Mouse (Mus musculus) heart, adult 2 months (tissue): ENCODE results near the gene Flot1. TPM values are rescaled to one million over a fixed set of nuclear protein-coding genes. Genes with fewer than 3 reads are reported as not detected.

Experiments used
- DNase-seq, 2 experiments: peaks; one replicate each; pipeline ENCODE4 v3.0.0; 2021
- H3K27ac ChIP-seq: fragments of 200-600 bp; 2 replicates; pipeline ENCODE4 v1.8.1; 2022
- H3K27me3 ChIP-seq: fragments of 200-500 bp; 2 replicates; pipeline ENCODE4 v1.6.1; 2012; ENCODE audit warnings: mild to moderate bottlenecking, low read length, inconsistent platforms, mixed read lengths; ENCODE audit not compliant: control insufficient read depth, insufficient read depth
- H3K36me3 ChIP-seq: fragments of 200-500 bp; 2 replicates; pipeline ENCODE4 v1.6.1; 2012; ENCODE audit warnings: low read length, inconsistent platforms; ENCODE audit not compliant: control insufficient read depth, insufficient read depth
- H3K4me1 ChIP-seq: fragments of 200-500 bp; 2 replicates; pipeline ENCODE4 v1.6.1; 2011; ENCODE audit warnings: low read length; ENCODE audit not compliant: control insufficient read depth, insufficient read depth
- H3K4me3 ChIP-seq: fragments of 200-600 bp; 2 replicates; pipeline ENCODE4 v1.8.1; 2022
- H3K79me2 ChIP-seq: fragments of 200-500 bp; replicated peaks from 2 replicates; pipeline ENCODE4 v1.6.1; 2012; ENCODE audit warnings: mild to moderate bottlenecking, inconsistent platforms, low read length, moderate library complexity, mixed read lengths; ENCODE audit not compliant: control insufficient read depth, insufficient read depth
- H3K9ac ChIP-seq: fragments of 200-500 bp; 2 replicates; pipeline ENCODE4 v1.6.1; 2012; ENCODE audit warnings: low read depth, mild to moderate bottlenecking, control low read depth, inconsistent platforms, low read length, mixed read lengths
- CTCF ChIP-seq: fragments of 200-600 bp; IDR thresholded peaks from 2 replicates; pipeline ENCODE4 v1.8.1; 2022; ENCODE audit warnings: antibody characterized with exemption, mild to moderate bottlenecking, moderate library complexity
- EP300 ChIP-seq: fragments of 200-500 bp; IDR thresholded peaks from 2 replicates; pipeline ENCODE4 v1.6.1; 2011; ENCODE audit warnings: low read depth, low read length, control low read depth; ENCODE audit not compliant: insufficient read depth
- POLR2A ChIP-seq: fragments of 200-500 bp; IDR thresholded peaks from 2 replicates; pipeline ENCODE4 v1.6.1; 2011; ENCODE audit warnings: mild to moderate bottlenecking, low read depth, low read length, control low read depth; ENCODE audit not compliant: insufficient read depth
- WGBS: fragments of 180-500 bp; shearing (Covaris S2); methylation state at CpG from one replicate; pipeline ENCODE4 v1.1.7; 2018; 5-methylcytosine and 5-hydroxymethylcytosine counted together
- intact Hi-C: fragments of 180-260 bp; cut with DNase I; formaldehyde crosslinking; loops from one replicate; pipeline ENCODE4 v1.15.1; 2025
- polyA plus RNA-seq: library from polyadenylated mRNA; depleted of rRNA; stranded (reverse); fragments of >200 nt; gene quantifications from 2 replicates; pipeline ENCODE4 v1.2.3, GENCODE M21; 2012
- total RNA-seq, 2 experiments: library from RNA; stranded (reverse); gene quantifications; 2 replicates each; pipeline ENCODE4 v1.2.3; 2021

The Flot1 gene
- total and polyA plus RNA-seq, 3 experiments, result 133 to 148 (median 138) TPM

- WGBS, result 76% methylated on average over 2 of the region's 2 CpGs
- TF ChIP-seq POLR2A (no peak), CTCF (peak; percentile 69)
- no peak for DNase-seq
- H3K27me3 ChIP-seq, result no peaks in the 10 kb centered on the region
- H3K4me1 ChIP-seq, result peaks cover 6% of the 10 kb centered on the region
- no peak overlapping the region for H3K27ac ChIP-seq
- no peaks in the 10 kb centered on the region for H3K79me2 ChIP-seq
- no peak overlapping the region for H3K9ac ChIP-seq
- intact Hi-C loops, result no loop called here
- H3K4me3 ChIP-seq, result no peak overlapping the region
- H3K36me3 ChIP-seq, result peaks cover 2% of the 10 kb centered on the region; the same call in 1 of the 2 replicates
These were observed 40.6 kb upstream of the Flot1 start for GRCm38 (mm10) chr17:35782398-35782797.

GRCm38 (mm10) chr17:35782924-35783323 lies 40.1 kb upstream of the Flot1 start:
- intact Hi-C loops, result no loop called here
- Histone ChIP-seq H3K27ac (no peak overlapping the region; the same call in 1 of the 2 replicates), H3K36me3 (peaks cover 2% of the 10 kb centered on the region; the same call in 1 of the 2 replicates), H3K4me1 (peaks cover 3% of the 10 kb centered on the region; the same call in 1 of the 2 replicates), H3K9ac (no peak overlapping the region), H3K4me3 (no peak overlapping the region), H3K79me2 (no peaks in the 10 kb centered on the region), H3K27me3 (no peaks in the 10 kb centered on the region)
- 72% methylated on average over 5 of the region's 5 CpGs for WGBS
- no peak for DNase-seq
- TF ChIP-seq POLR2A (no peak), CTCF (no peak), EP300 (no peak)

- Histone ChIP-seq H3K27me3 (no peaks in the 10 kb centered on the region), H3K4me3 (no peak overlapping the region), H3K36me3 (peaks cover 2% of the 10 kb centered on the region; the same call in 1 of the 2 replicates), H3K27ac (peak overlapping the region; percentile 83), H3K4me1 (peaks cover 3% of the 10 kb centered on the region; the same call in 1 of the 2 replicates), H3K9ac (no peak overlapping the region), H3K79me2 (no peaks in the 10 kb centered on the region)
- TF ChIP-seq POLR2A, result no peak
- no peak for TF ChIP-seq CTCF
- TF ChIP-seq EP300, result no peak
- intact Hi-C loops, result loop anchor here (2.0 kb wide), 1 partner anchor 39 kb away; the partner anchor contains the start of gene Flot1
- no peak for DNase-seq
- 54% methylated on average over 6 of the region's 6 CpGs for WGBS
These were observed 39.1 kb upstream of the Flot1 start for GRCm38 (mm10) chr17:35783944-35784343.

GRCm38 (mm10) chr17:35785140-35785539 lies 37.9 kb upstream of the Flot1 start:
- Histone ChIP-seq H3K27ac (peak overlapping the region; percentile 83), H3K9ac (peak overlapping the region; percentile 62)
- intact Hi-C loops, result loop anchor here (2.0 kb wide), 1 partner anchor 38 kb away; the partner anchor contains the start of gene Flot1

GRCm38 (mm10) chr17:35787493-35787892 lies 35.5 kb upstream of the Flot1 start:
- Histone ChIP-seq H3K79me2 (no peaks in the 10 kb centered on the region), H3K9ac (no peak overlapping the region), H3K27ac (peak overlapping the region; percentile 7), H3K36me3 (peaks cover 2% of the 10 kb centered on the region; the same call in 1 of the 2 replicates), H3K27me3 (no peaks in the 10 kb centered on the region), H3K4me1 (peaks cover 2% of the 10 kb centered on the region; the same call in 1 of the 2 replicates), H3K4me3 (no peak overlapping the region)
- intact Hi-C loops, result loop anchor here (2.0 kb wide), 1 partner anchor 19 kb away; no protein-coding TSS in a partner anchor
- DNase-seq, result no peak
- TF ChIP-seq POLR2A, result no peak
- TF ChIP-seq EP300, result no peak
- TF ChIP-seq CTCF, result no peak

More at GRCm38 (mm10) chr17:35785140-35785539, 37.9 kb upstream of the Flot1 start:
- peaks cover 2% of the 10 kb centered on the region; the same call in 1 of the 2 replicates for H3K36me3 ChIP-seq
- peaks cover 2% of the 10 kb centered on the region; the same call in 1 of the 2 replicates for H3K4me1 ChIP-seq
- WGBS, result 42% methylated on average over 4 of the region's 4 CpGs
- H3K27me3 ChIP-seq, result no peaks in the 10 kb centered on the region
- no peaks in the 10 kb centered on the region for H3K79me2 ChIP-seq
- DNase-seq, result no peak
- peak overlapping the region; percentile 19; the same call in 1 of the 2 replicates for H3K4me3 ChIP-seq
- no peak for TF ChIP-seq EP300
- no peak for TF ChIP-seq CTCF
- 0 out of 2 replicates have a peak, but pooled peaks have one; percentile 31 for TF ChIP-seq POLR2A

GRCm38 (mm10) chr17:35788025-35788424 lies 35.0 kb upstream of the Flot1 start:
- Histone ChIP-seq H3K4me1 (peaks cover 2% of the 10 kb centered on the region; the same call in 1 of the 2 replicates), H3K4me3 (no peak overlapping the region), H3K79me2 (no peaks in the 10 kb centered on the region), H3K9ac (no peak overlapping the region), H3K27ac (no peak overlapping the region; the same call in 1 of the 2 replicates), H3K36me3 (peaks cover 2% of the 10 kb centered on the region; the same call in 1 of the 2 replicates), H3K27me3 (no peaks in the 10 kb centered on the region)
- intact Hi-C loops, result no loop called here
- WGBS, result 66% methylated on average over 3 of the region's 3 CpGs
- no peak for TF ChIP-seq EP300
- no peak for TF ChIP-seq CTCF
- TF ChIP-seq POLR2A, result no peak
- no peak for DNase-seq
